Mouse (Mus musculus): ENCODE data around the gene Rsg1. TPM values are rescaled to one million over a fixed set of nuclear protein-coding genes. Genes with fewer than 3 reads are reported as not detected.

The Rsg1 gene
- polyA plus RNA-seq (2015; fragmentation: Nextera tagmentation; extraction: Ambion mirVana), result 6.4 and 8.9 TPM in 2 replicates

GRCm38 (mm10) chr4:141213770-141214336 is at the start of gene Rsg1:
TSS of gene Rsg1 (plus strand) at chr4:141213956.
- peak within 1 kb of the TSS; percentile 74 for H3K9ac ChIP-seq (replicated peaks)
- peak within 1 kb of the TSS; percentile 59 for H3K4me3 ChIP-seq (replicated peaks)
- peaks cover 22% of the 10 kb centered on the region for H3K4me1 ChIP-seq (replicated peaks)
- 0 out of 2 replicates have a peak, but pooled peaks cover 3% of the 10 kb centered on the region for H3K36me3 ChIP-seq
- WGBS, result under 1% methylated on average over 24 of the region's 24 CpGs
- no peaks in the 10 kb centered on the region for H3K27me3 ChIP-seq
- peak within 1 kb of the TSS; percentile 90 for H3K4me2 ChIP-seq (replicated peaks)
- peak; percentile 77 for ATAC-seq
- no peaks in the 10 kb centered on the region for H3K9me3 ChIP-seq
- H3K27ac ChIP-seq, result peak within 1 kb of the TSS; percentile 64; the same call in 1 of the 2 replicates

- H3K27ac ChIP-seq, result no peak overlapping the region
These were observed 47.9 kb upstream of the Rsg1 start for GRCm38 (mm10) chr4:141165744-141166292.

GRCm38 (mm10) chr4:141167156-141167555 is 46.6 kb upstream of the Rsg1 start:
- H3K27ac ChIP-seq, result no peak overlapping the region
- H3K4me2 ChIP-seq (replicated peaks), result no peak overlapping the region
- H3K4me1 ChIP-seq (replicated peaks), result no peaks in the 10 kb centered on the region
- no peak overlapping the region for H3K4me3 ChIP-seq (replicated peaks)
- peaks cover 48% of the 10 kb centered on the region for H3K36me3 ChIP-seq
- no peak for ATAC-seq
- WGBS, result 95% methylated on average over 3 of the region's 3 CpGs
- H3K9ac ChIP-seq (replicated peaks), result no peak overlapping the region
- no peaks in the 10 kb centered on the region for H3K27me3 ChIP-seq
- peaks cover 12% of the 10 kb centered on the region for H3K9me3 ChIP-seq

More at GRCm38 (mm10) chr4:141165744-141166292, 47.9 kb upstream of the Rsg1 start:
- Histone ChIP-seq H3K36me3 (peaks cover 38% of the 10 kb centered on the region), H3K4me2 (replicated peaks) (no peak overlapping the region), H3K4me3 (replicated peaks) (no peak overlapping the region), H3K9me3 (peaks cover 12% of the 10 kb centered on the region), H3K4me1 (replicated peaks) (no peaks in the 10 kb centered on the region), H3K9ac (replicated peaks) (no peak overlapping the region), H3K27me3 (no peaks in the 10 kb centered on the region)
- WGBS, result 88% methylated on average over 8 of the region's 8 CpGs
- ATAC-seq, result no peak

DNA sequence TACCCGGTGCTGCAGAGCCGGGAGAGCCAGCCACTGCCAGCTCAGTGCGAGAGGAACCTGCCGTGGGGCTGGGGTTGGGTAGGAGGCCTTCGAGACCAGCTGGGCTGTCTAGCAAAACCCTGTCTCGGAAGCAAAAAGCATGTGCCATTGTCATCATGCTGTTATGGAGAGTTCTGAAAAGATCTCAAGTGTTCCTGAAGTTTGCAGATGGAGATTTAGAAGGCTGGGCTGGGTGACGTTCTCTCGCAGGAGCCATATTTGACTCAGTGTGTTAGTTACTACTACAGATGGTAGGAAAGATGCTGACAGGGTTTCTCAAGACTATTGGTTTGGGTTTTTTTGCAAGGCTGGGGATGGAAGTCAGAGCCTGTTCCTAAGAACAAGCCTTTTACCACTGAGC is 41.6 kb upstream of the Rsg1 start:
- ATAC-seq, result no peak
- Histone ChIP-seq H3K9me3 (no peaks in the 10 kb centered on the region; the same call in 1 of the 2 replicates), H3K4me3 (replicated peaks) (no peak overlapping the region), H3K4me2 (replicated peaks) (no peak overlapping the region), H3K27ac (no peak overlapping the region), H3K36me3 (peaks cover 65% of the 10 kb centered on the region), H3K9ac (replicated peaks) (no peak overlapping the region), H3K4me1 (replicated peaks) (no peaks in the 10 kb centered on the region), H3K27me3 (no peaks in the 10 kb centered on the region)
- 92% methylated on average over 8 of the region's 8 CpGs for WGBS

- Histone ChIP-seq H3K9me3 (no peaks in the 10 kb centered on the region), H3K27me3 (no peaks in the 10 kb centered on the region), H3K36me3 (peaks cover 55% of the 10 kb centered on the region), H3K4me2 (replicated peaks) (no peak overlapping the region), H3K9ac (replicated peaks) (no peak overlapping the region), H3K4me1 (replicated peaks) (peaks cover 15% of the 10 kb centered on the region), H3K4me3 (replicated peaks) (no peak overlapping the region), H3K27ac (no peak overlapping the region)
- WGBS, result 78% methylated on average over 5 of the region's 5 CpGs
- no peak for ATAC-seq
These were observed 38.0 kb upstream of the Rsg1 start for GRCm38 (mm10) chr4:141175783-141176182.

- 91% methylated on average over 10 of the region's 10 CpGs for WGBS
- no peak for ATAC-seq
- H3K4me2 ChIP-seq (replicated peaks), result no peak overlapping the region
- no peak overlapping the region for H3K9ac ChIP-seq (replicated peaks)
- H3K9me3 ChIP-seq, result no peaks in the 10 kb centered on the region
- H3K4me1 ChIP-seq (replicated peaks), result peaks cover 15% of the 10 kb centered on the region
- H3K36me3 ChIP-seq, result peaks cover 55% of the 10 kb centered on the region
- H3K27ac ChIP-seq, result no peak overlapping the region
- H3K4me3 ChIP-seq (replicated peaks), result no peak overlapping the region
- H3K27me3 ChIP-seq, result no peaks in the 10 kb centered on the region
These were observed 37.4 kb upstream of the Rsg1 start for GRCm38 (mm10) chr4:141176328-141176838.

DNA sequence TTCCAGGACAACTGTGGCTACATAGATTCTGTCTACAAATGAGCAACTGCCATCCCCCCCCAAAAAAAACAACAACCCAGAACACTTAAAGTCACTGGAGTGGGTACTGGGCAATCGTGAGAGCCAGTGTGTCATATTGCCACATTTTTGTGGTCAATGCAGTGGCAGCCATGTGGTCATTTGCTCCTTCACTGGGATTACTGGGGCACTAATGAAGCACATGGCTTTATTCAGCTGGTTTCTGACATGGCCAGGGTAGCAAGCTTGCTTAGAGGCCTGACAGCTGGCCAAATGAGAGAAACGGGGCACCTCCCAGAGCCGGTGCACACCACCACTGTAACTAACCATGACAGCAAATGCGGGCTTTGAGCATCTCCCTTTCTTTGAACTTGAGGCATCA is 35.3 kb upstream of the Rsg1 start:
- WGBS, result 70% methylated on average over 4 of the region's 4 CpGs
- no peak overlapping the region for H3K4me3 ChIP-seq (replicated peaks)
- H3K9me3 ChIP-seq, result no peaks in the 10 kb centered on the region
- peak overlapping the region; percentile 44; the same call in 1 of the 2 replicates for H3K27ac ChIP-seq
- peaks cover 59% of the 10 kb centered on the region for H3K36me3 ChIP-seq
- no peak for ATAC-seq
- H3K27me3 ChIP-seq, result no peaks in the 10 kb centered on the region
- H3K4me2 ChIP-seq (replicated peaks), result no peak overlapping the region
- no peak overlapping the region for H3K9ac ChIP-seq (replicated peaks)
- peaks cover 15% of the 10 kb centered on the region for H3K4me1 ChIP-seq (replicated peaks)

DNA sequence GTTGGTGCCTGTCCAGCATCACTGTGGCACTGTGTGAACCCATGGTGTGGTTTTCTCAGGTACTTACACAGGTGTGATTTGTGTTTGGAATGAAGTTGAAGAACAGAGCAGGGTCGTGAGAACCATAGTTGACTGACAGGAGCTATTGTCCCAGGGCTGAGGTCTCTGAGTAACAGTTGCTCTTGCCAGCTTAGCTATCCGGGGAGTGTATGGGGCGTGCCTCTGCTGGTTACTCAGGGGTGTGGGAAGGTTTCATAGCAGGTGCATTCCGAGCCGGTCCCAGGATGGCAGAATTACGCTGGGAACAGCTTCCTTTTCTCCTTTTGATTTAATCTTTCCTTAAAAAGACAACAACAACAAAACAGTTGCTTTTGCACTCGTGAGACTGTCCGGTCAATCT is 32.9 kb upstream of the Rsg1 start:
- no peaks in the 10 kb centered on the region for H3K27me3 ChIP-seq
- H3K36me3 ChIP-seq, result peaks cover 59% of the 10 kb centered on the region
- H3K4me2 ChIP-seq (replicated peaks), result no peak overlapping the region
- H3K27ac ChIP-seq, result no peak overlapping the region
- no peak overlapping the region for H3K4me3 ChIP-seq (replicated peaks)
- H3K9me3 ChIP-seq, result no peaks in the 10 kb centered on the region
- peaks cover 15% of the 10 kb centered on the region for H3K4me1 ChIP-seq (replicated peaks)
- WGBS, result 76% methylated on average over 8 of the region's 8 CpGs
- H3K9ac ChIP-seq (replicated peaks), result no peak overlapping the region
- ATAC-seq, result no peak

DNA sequence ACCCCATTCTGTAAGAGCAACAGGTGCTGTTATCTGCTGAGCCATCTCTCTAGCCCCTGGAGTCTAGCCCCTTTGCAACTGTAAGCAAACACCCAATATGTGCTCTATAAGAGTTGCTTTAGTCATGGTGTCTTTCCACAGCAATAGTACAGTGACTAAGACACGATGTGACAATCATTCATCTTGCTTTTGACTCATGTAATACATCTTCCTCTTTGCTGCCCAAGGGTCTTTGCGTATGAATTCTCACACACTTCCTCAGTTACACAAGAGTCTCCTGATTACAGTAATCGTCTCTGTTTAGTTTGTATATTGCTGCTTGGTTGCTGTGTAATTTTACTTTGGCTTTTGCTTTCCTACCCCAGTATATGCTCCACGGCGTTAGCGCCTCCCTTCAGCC is 31.8 kb upstream of the Rsg1 start:
- peaks cover 51% of the 10 kb centered on the region for H3K36me3 ChIP-seq
- no peak for ATAC-seq
- H3K27ac ChIP-seq, result no peak overlapping the region
- H3K9ac ChIP-seq (replicated peaks), result no peak overlapping the region
- H3K4me2 ChIP-seq (replicated peaks), result no peak overlapping the region
- H3K4me1 ChIP-seq (replicated peaks), result peaks cover 22% of the 10 kb centered on the region
- H3K9me3 ChIP-seq, result no peaks in the 10 kb centered on the region
- H3K27me3 ChIP-seq, result no peaks in the 10 kb centered on the region
- no peak overlapping the region for H3K4me3 ChIP-seq (replicated peaks)
- WGBS, result 97% methylated on average over 6 of the region's 6 CpGs

GRCm38 (mm10) chr4:141183932-141184331 is 29.8 kb upstream of the Rsg1 start:
- Histone ChIP-seq H3K4me1 (replicated peaks) (peaks cover 14% of the 10 kb centered on the region), H3K36me3 (peaks cover 46% of the 10 kb centered on the region), H3K9me3 (no peaks in the 10 kb centered on the region), H3K27ac (no peak overlapping the region), H3K9ac (replicated peaks) (no peak overlapping the region), H3K27me3 (no peaks in the 10 kb centered on the region), H3K4me3 (replicated peaks) (no peak overlapping the region), H3K4me2 (replicated peaks) (no peak overlapping the region)
- no peak for ATAC-seq
- WGBS, result 96% methylated on average over 2 of the region's 2 CpGs

DNA sequence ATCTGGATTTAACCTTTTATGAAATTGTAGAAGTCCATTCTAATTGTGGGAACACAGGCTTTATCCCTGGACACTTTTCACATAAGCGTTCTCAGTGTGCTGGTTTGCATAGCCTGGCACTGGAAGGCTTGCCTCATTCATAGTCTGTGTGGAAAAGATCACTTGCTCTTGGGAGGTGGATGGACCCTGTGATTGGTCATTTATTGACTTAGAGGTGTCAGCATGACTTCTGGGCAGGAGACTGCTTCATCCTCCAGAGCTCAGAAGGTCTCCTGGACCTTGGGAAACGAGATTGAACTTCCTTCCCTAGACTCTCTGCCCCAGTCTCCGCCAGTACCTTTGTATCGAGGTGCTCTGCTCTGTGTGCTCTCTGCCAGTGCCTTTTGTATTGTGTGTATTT is 29.3 kb upstream of the Rsg1 start:
- ATAC-seq, result no peak
- Histone ChIP-seq H3K27me3 (no peaks in the 10 kb centered on the region), H3K36me3 (peaks cover 48% of the 10 kb centered on the region), H3K9ac (replicated peaks) (no peak overlapping the region), H3K4me1 (replicated peaks) (peaks cover 9% of the 10 kb centered on the region), H3K27ac (no peak overlapping the region), H3K4me2 (replicated peaks) (no peak overlapping the region), H3K4me3 (replicated peaks) (no peak overlapping the region), H3K9me3 (no peaks in the 10 kb centered on the region)
- 94% methylated on average over 4 of the region's 4 CpGs for WGBS

DNA sequence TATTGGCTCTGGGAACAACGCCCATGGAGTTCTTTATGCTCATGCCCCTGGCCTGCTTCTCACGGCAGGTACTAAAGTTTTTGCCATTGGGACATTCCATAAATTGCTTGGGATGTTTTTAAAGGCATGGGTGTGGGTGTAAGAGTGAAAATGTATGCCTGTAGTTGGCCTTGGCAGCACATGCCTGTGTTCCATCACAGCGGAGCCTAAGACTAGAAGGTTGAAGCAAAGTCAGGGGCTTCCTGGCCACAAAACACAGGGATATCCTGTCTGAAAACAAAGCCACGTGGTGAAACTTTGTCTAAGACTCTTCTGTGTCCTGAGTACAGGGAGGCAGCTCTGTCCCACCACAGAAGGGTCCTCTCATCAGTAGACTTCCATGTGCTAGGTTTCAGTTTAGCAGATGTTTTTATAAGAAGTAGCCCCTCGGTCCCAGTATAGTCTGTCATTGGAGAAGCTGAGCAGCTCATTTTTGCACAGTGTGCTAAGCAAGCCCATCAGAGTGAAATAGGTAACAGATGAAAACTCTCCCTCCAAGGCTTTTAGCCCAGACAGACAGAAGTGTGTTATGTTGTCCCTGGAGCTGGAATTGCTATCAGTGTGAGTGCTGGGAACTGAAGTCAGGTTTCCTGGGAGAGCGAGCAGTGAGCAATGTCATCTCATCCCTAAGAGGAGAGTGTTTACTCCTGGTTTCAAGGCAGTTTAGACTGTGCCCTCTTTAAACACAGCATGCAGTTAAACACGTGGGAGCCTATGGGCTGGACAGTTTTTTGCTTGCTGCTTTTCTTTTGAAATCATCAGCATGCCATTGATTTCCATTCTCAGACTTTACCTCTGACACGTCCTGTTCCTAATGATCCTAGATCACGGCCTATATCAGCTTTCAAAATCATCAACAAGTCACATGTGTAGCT is 26.6 kb upstream of the Rsg1 start:
- H3K27me3 ChIP-seq, result no peaks in the 10 kb centered on the region
- no peak overlapping the region for H3K4me2 ChIP-seq (replicated peaks)
- whole genome bisulfite sequencing, result 84% methylated on average over 9 of the region's 9 CpGs
- H3K9me3 ChIP-seq, result no peaks in the 10 kb centered on the region
- ATAC-seq, result no peak
- H3K4me1 ChIP-seq (replicated peaks), result peaks cover 7% of the 10 kb centered on the region; the same call in 1 of the 2 replicates
- H3K36me3 ChIP-seq, result peaks cover 54% of the 10 kb centered on the region
- H3K27ac ChIP-seq, result no peak overlapping the region
- H3K4me3 ChIP-seq (replicated peaks), result no peak overlapping the region
- H3K9ac ChIP-seq (replicated peaks), result no peak overlapping the region
